Mouse (Mus musculus): ENCODE data around the gene Poc1a. TPM values are rescaled to one million over a fixed set of nuclear protein-coding genes. Genes with fewer than 3 reads are reported as not detected.

Gene Poc1a
- total RNA-seq (2023) = 1 to 10 TPM; 3.4 to 8.3 TPM

GRCm38 (mm10) chr9:106280808-106281544 is at the start of gene Poc1a:
Gene Poc1a (plus strand): TSS chr9:106281061.

GRCm38 (mm10) chr9:106368112-106368717 is 87.4 kb downstream of the Poc1a start, which contains the start of gene Dusp7:
Gene Dusp7 (plus strand): TSS chr9:106368632.

Other genes with a start within 250 kb of the Poc1a start
- not detected for gene Col6a4, start 184.3 kb upstream of the Poc1a start, total RNA-seq (2023)
- 10 to 100 TPM in 1 of 2 experiments, 1 to 10 TPM in 1; 7.2 to 14.7 TPM for gene Glyctk, start 122.9 kb upstream of the Poc1a start, total RNA-seq (2023)
- gene Wdr82, start 110.1 kb upstream of the Poc1a start, total RNA-seq (2023) = 100 to 1,000 TPM; 147 to 149 TPM
- 10 to 100 TPM; 52.0 to 60.3 TPM for gene Ppm1m, start 81.3 kb upstream of the Poc1a start, total RNA-seq (2023)
- gene Twf2, start 78.0 kb upstream of the Poc1a start, total RNA-seq (2023) = 100 to 1,000 TPM; 124 to 127 TPM
- gene Tlr9, start 58.5 kb upstream of the Poc1a start, total RNA-seq (2023) = 1 to 10 TPM; 2.1 to 3.5 TPM
- gene Alas1, start 32.4 kb upstream of the Poc1a start, total RNA-seq (2023) = 10 to 100 TPM; 45.1 to 45.2 TPM
- gene Dusp7, start 87.6 kb downstream of the Poc1a start, total RNA-seq (2023) = 10 to 100 TPM; 37.8 to 49.4 TPM
- gene Rpl29, start 148.4 kb downstream of the Poc1a start, total RNA-seq (2023) = 100 to 1,000 TPM; 850 to 940 TPM
- 10 to 100 TPM; 14.4 to 15.4 TPM for gene Acy1, start 157.3 kb downstream of the Poc1a start, total RNA-seq (2023)
- 1 to 10 TPM; 6.6 to 7.7 TPM for gene Abhd14b, start 166.4 kb downstream of the Poc1a start, total RNA-seq (2023)
- 10 to 100 TPM in 1 of 2 experiments, 1 to 10 TPM in 1; 10.0 to 11.4 TPM for gene Abhd14a, start 166.6 kb downstream of the Poc1a start, total RNA-seq (2023)
- gene Pcbp4, start 172.2 kb downstream of the Poc1a start, total RNA-seq (2023) = 10 to 100 TPM; 10.5 to 15.6 TPM
- gene Gpr62, start 184.9 kb downstream of the Poc1a start, total RNA-seq (2023) = under 1 TPM; 0.30 to 0.99 TPM
- gene Rrp9, start 194.9 kb downstream of the Poc1a start, total RNA-seq (2023) = 10 to 100 TPM; 85.2 to 89.8 TPM
- gene Parp3, start 195.9 kb downstream of the Poc1a start, total RNA-seq (2023) = 10 to 100 TPM; 50.1 to 60.6 TPM
- gene Iqcf1, start 218.9 kb downstream of the Poc1a start, total RNA-seq (2023) = not detected
- not detected for gene Iqcf5, start 233.5 kb downstream of the Poc1a start, total RNA-seq (2023)